Mouse (Mus musculus) embryonic fibroblast, embryonic 13.5 days (primary cell): Measurements from ENCODE around the gene Dyrk1a.

ENCODE experiments used
- CTCF ChIP-seq: IDR thresholded peaks from 2 replicates; pipeline ENCODE4 v1.5.1; 2011; ENCODE audit warnings: mild to moderate bottlenecking, control low read depth, low read length, moderate library complexity, borderline replicate concordance; ENCODE audit not compliant: insufficient read depth
- POLR2A ChIP-seq: IDR thresholded peaks from 2 replicates; pipeline ENCODE4 v1.6.1; 2011; ENCODE audit warnings: low read depth, mild to moderate bottlenecking, control low read depth, low read length, moderate library complexity

DNA sequence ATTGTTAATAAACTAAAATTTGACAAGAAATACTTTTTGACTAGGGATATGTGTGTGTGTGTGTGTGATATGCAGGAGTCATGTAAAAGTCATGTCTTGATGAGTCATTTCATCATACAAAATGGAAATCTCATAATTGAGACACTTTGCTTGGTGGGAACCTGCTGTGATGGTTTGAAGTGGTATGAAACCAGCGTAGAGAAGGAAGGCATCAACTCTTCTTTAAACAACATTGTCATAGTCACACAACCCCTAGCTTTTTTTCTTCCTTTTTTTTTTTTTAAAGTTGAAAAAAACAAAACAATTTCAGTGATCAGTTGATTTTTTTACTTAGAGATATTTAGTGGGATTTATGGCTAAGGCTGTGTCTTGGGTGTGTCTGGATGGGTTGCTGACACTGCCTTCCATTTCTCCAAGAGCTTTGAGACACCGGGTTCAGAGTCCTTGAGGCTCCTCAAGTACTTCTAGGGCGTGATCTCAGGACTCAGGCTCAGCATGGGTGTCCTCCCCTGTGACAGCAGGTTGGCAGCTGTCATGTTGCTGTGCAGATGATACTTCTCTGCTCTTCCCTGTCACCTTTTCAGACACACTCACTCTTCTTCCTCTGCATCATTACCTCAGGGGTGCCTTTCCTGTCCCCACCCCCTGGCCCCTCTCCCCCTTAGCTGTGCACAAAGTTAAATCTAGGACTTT lies 4.4 kb downstream of the Dyrk1a start:
- TF ChIP-seq CTCF (no peak), POLR2A (no peak)
